Mouse (Mus musculus) gonadal fat pad, adult 2 months (tissue): Measurements from ENCODE around the gene Trip12. TPM values are rescaled to one million over a fixed set of nuclear protein-coding genes. Genes with fewer than 3 reads are reported as not detected.

ENCODE experiments used
- DNase-seq: peaks from one replicate; pipeline ENCODE4 v3.0.0-alpha.2; 2012; ENCODE audit warnings: low read depth
- polyA plus RNA-seq: library from polyadenylated mRNA; depleted of rRNA; stranded (reverse); fragments of >200 nt; gene quantifications from 2 replicates; pipeline ENCODE4 v1.2.3, GENCODE M21; 2012; rRNA removed

Trip12 gene
- polyA plus RNA-seq: 40.2 and 42.9 TPM in 2 replicates

DNA sequence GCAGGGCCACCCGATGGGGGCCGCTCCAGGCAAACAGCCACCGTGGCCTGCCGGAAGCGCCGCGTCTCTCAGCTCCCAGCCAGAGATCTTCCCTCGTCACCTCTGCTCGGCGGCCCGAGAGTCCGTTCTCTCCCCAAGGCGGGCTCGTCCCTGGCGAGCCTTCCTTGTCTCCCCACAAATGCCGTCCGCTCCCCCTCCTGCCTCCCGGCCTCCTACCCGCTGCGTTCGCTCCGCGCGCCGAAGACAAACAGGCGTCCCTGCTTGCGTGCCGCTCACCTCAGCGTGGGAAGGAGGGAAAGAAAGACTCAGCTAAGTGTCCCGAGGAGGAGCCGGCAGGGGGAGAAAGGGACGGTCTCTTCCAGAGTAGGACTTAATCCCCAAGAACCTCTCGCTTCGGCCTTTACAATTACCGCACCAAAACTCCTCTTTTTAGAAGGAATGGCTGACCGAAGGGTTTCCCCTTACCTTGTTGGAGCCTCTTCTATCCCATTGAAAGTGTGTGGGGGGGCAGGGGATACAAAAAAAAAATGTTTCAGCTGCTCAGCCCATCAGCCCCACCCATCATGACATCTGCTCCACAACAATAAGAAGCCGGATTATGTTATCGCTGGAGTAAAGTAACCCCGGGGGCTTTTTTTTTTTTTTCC lies at the start of gene Trip12:
TSS of gene Trip12 (minus strand) at position 499 of the 647 bp plus-strand sequence.
- no peak for DNase-seq

DNA sequence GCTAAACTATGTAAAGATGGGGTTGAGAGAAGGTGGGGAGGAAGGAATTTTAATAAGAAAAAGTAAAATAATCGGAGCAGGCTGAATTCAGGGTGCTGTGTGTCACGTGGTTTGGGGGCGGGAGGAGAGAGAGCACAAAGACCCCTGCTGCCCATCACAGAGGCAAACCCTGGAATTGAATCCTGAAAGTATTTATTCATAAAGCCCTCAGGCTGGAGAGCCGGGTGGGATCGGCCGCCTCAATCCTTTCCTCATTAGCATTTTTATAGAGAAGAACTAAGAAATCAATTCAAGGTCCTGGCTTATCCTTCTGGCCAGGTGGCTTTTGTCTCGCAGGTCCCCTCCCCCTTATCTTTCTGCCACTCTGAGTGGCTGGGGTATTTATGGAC lies 49.7 kb upstream of the Trip12 start:
- no peak for DNase-seq

- no peak for DNase-seq
These were observed 49.2 kb upstream of the Trip12 start for GRCm38 (mm10) chr1:84889330-84890004.

DNA sequence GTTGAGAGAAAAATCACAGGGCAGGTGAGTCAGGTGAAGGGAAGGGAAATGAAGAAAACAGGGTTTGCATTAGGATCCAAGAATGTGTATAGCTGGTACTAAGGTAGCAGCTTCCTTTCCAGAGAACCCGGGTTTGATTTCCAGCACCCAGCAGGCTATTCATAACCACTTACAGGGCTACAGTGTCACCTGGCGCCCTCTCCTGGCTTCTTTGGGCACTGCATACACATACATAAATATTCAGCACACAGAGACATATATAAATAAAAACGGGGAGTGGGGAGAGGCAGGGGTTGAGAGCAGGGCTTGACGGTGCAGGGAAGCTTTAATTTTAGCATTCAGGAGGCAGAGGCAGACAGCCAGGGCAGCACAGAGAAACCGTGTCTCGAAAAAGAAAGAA lies 45.6 kb upstream of the Trip12 start:
- DNase-seq: no peak

- DNase-seq: no peak
These were observed 44.9 kb upstream of the Trip12 start for GRCm38 (mm10) chr1:84885174-84885573.

- DNase-seq: no peak
These were observed 43.6 kb upstream of the Trip12 start for GRCm38 (mm10) chr1:84883889-84884288.

DNA sequence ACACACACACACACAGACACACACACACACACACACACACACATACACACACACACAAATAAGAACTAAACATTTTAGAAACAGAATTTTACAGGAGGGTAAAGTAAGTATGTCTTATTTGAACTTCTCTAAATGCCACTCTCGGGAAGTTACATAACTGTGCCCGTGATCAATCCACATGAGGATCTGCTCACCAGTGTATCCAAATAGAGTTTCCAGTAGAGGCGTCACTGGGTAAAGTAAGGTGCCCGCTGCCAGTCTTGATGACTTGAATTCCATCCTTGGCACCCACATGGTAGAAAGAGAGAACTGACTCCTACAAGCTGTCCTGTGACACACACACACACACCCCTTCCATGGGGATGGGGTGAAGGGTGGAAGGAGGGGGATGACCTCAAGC lies 42.6 kb upstream of the Trip12 start:
- DNase-seq: no peak

DNA sequence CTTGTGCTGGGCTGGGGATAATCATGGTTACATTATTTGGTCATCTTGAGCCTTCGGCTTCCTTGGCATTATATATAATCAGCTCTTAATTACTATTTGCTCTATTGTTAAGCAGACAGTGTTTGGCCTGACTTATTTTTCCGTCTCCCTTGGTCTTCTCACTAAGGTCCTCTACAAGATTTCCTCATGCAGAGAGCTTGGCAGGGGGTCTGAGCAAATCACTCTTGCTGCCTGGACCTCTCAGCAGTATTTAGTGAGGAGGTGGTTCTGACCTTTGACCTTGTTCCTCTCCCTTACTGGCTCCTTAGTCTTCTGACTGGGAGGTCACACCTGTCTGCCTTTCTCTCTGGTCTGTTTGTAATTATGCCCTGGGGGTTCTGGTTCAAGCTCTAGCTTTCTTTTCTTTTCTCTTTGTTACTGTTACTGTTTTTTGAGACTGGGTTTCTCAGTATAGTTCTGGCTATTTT lies 41.8 kb upstream of the Trip12 start:
- no peak for DNase-seq

DNA sequence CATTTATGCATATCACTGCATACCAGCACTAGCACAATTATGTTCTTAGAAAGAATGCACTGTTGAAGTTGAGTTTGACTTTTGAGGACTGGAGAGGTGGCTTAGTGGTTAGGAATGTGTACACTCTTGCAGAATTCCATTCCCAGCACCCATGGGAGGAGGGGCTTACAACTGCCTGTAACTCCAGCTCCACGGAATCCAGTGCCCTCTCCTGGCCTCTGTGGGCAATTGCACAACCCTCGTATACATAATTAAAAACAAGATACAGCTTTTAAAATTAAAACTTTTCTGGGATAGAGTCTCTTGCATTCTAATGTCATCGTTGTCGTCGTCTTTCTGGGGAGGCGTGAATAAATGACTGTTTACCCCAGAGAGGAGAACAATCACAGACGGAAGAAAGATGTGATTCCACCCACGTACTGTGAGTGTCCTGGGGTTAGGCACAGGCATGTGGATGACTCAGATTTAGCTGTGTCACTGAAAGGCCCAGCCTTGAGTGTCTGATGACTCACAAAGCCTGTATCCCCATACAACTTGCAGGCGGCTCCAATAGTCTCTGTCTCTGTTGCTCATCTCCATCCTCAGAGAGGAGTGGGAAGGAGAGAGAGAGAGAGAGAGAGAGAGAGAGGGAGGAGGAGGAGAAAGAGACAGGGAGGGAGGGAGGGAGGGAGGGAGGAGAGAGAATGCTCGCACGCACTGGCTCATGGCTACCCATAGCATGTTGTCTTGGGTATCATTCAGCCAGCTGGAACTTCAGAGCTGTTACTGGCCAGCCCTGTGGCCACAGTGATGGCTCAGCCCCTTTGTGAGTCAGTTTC lies 41.1 kb upstream of the Trip12 start:
- DNase-seq: no peak

- DNase-seq: no peak
These were observed 39.3 kb upstream of the Trip12 start for GRCm38 (mm10) chr1:84879571-84880120.

DNA sequence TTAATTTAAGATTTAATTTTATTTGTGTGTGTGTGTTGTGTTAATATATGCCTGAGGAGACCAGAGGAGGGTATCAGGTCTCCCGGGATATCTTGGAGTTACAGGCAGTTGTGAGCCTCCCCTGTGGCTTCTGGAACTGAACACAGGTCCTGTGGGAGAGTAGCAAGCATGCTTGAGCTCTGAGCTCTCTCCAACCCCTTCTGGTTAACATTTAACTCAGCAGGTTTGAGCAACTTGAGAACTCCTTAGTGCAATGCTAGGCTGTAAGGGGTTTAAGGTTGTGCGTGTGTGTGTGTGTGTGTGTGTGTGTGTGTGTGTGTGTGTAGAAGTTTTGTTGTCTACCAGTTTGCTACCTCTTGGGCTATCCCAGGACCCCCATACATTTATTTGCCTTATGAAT lies 37.3 kb upstream of the Trip12 start:
- DNase-seq: no peak

GRCm38 (mm10) chr1:84872939-84873338 lies 32.6 kb upstream of the Trip12 start:
- no peak for DNase-seq

- DNase-seq: no peak
These were observed 31.8 kb upstream of the Trip12 start for GRCm38 (mm10) chr1:84872105-84872504.

- no peak for DNase-seq
These were observed 30.8 kb upstream of the Trip12 start for GRCm38 (mm10) chr1:84871131-84871530.

DNA sequence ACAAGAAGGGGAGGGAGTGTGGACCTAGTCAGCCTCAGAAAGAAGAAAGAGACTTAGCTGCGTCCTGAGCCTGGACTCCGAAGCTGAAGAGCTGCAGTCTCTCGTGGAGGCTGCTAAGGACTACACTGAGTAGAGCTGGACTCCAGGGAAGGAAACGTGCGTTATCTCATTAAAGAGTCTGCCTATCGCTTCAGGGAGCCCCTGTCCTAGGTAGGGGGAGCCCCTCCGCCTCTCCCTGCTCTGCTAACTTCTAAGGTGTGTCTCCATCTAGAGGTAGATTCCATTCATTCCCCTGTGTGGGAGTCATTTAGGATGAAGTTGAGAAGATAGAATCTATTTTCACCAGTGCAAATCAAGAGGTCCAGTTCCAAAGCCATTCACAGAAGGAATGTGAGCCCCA lies 29.2 kb upstream of the Trip12 start:
- no peak for DNase-seq

GRCm38 (mm10) chr1:84868841-84869240 lies 28.5 kb upstream of the Trip12 start:
- DNase-seq: no peak

GRCm38 (mm10) chr1:84868311-84868710 lies 28.0 kb upstream of the Trip12 start:
- DNase-seq: no peak

DNA sequence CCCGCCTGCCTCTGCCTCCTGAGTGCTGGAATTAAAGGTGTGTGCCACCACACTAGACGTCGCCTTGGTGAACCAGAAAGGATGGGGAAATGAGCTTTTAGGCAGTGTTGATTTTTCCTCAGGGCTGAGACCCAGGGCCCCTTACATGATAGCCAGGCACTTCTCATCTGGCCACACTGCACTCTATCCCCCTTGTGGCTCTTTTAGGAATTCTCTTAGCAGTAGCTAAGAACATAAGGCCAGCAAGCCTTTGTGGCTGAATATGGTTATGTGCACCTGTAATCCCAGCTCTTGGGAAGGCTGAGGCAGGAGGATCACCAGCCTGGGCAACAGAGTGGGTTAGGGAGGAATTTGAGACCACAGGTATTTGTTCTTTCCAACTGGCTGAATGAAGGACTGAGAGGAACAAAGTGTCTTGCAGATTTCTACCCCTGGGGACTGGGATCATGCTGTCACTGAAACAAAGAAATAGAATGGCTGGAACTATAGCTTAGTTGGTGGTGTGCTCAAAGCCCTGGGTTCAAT lies 26.5 kb upstream of the Trip12 start:
- DNase-seq: no peak

GRCm38 (mm10) chr1:84866231-84866630 lies 25.9 kb upstream of the Trip12 start:
- DNase-seq: no peak

DNA sequence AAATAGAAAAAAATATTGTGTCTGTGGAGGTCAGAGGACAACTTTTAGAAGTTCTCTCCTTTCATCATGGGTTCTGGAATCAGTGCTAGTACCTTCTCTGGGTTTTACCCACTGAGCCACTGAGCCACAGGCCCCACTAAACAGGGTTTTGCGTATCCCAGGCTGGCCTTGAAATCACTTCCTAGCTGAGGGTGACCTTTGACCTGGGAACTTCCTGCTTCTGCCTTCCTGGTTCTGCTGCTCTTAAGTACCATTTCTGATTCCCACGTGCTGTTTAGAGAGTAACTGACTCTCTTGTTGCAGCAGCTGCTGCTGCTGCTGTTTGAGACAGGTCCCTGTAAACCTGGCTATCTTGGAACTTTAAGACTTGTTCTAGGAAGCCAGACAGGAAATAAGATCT lies 24.3 kb upstream of the Trip12 start:
- no peak for DNase-seq

GRCm38 (mm10) chr1:84861255-84861630 lies 20.9 kb upstream of the Trip12 start:
- no peak for DNase-seq
